Mouse (Mus musculus) left cerebral cortex, adult 6 months (tissue): ENCODE data around the gene Olfr638. TPM values are rescaled to one million over a fixed set of nuclear protein-coding genes. Genes with fewer than 3 reads are reported as not detected.

Source experiments
- long read RNA-seq, 2 experiments: library from polyadenylated mRNA; unstranded; transcript quantifications; one replicate each; pipeline ENCODE4 v2.0.0; 2019 to 2020
- polyA plus RNA-seq: library from polyadenylated mRNA; unstranded; fragments of <200 nt; fragmentation: Nextera tagmentation; gene quantifications from 2 replicates; pipeline ENCODE4 v1.2.3, GENCODE M21; 2021

The Olfr638 gene
- not detected in 2 replicates for polyA plus RNA-seq
- long read RNA-seq, experiment 1: 0 reads
- long read RNA-seq, experiment 2: 0 reads

DNA sequence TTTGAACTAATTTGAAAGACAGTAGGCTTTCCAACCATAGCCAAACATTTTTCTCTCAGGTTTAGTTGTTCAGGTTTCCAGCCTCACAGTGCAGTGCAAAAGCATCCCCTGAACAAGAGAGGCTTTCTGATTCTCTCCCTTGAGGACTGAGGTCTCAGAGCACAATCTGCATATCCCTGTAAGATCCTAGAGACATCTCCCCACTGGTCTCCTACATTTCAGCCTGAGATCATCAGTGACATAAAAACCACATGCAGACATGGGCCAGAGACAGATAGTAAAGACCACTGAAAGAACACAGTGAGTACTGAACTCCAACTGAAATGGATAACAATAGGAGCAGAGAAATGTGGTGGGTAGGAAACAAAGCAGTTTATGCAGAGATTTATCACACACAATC, at the start of gene Olfr638:
Olfr638 (plus strand) TSS at position 301 of the 400 bp plus-strand sequence.

DNA sequence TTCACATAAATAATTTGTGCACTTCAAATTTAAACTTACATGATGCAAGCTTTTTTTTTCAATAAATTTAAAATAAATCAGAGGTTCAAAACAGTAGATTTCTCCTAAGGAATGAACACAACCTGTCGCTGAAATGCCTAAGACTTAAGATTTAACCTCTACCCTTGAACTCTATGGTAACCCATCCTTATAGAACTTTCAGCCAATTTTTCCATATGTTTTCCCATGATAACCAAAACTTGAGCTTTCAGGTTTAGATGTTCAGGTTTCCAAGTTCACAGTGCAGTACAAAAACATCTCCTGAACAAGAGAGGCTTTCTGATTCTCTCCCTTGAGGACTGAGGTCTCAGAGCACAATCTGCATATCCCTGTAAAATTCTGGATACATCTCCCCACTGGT, 27.7 kb upstream of the Olfr638 start, which contains the start of gene Olfr635:
Olfr635 (plus strand) TSS at position 301 of the 400 bp plus-strand sequence.

DNA sequence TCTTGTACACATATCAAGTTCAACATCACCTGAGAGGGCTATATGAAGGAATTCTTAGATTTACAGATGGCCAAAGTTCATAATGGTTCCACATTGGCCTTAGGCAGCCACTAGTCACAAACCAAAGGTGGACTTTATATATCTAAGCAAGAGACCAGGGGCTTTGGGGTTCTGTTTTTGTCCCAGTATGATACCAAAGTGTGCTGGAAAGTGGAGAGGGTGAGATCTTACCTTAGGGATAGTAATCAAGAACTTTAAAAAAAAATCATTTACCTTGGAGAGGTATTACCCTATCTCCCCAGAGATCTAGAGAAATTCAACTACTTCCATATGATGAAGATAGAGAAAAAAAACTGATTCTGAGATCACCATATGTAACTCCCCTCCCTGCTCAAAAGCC, 18.7 kb downstream of the Olfr638 start, which contains the start of gene Olfr639:
Olfr639 (minus strand) TSS at position 101 of the 400 bp plus-strand sequence.

DNA sequence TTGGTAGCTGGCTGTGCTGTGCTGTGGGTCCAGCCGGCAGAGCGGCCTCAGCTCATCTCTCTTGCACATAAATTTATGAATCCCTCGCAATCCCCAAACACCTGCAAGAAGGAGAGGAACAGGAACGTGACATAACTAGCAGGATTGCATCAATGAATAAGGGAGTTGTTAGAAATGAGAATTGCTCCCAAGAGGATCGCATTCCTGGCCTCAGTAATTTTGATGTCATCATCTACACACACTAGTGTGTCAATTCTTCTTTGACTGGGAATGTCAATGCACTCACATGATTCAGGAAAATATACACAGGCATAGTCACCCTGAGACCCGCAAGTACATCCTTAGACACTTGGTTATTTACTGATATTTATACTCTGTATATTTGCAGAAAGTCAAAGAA, 26.9 kb downstream of the Olfr638 start, which contains the start of gene Olfr640:
Olfr640 (minus strand) TSS at position 101 of the 400 bp plus-strand sequence.

DNA sequence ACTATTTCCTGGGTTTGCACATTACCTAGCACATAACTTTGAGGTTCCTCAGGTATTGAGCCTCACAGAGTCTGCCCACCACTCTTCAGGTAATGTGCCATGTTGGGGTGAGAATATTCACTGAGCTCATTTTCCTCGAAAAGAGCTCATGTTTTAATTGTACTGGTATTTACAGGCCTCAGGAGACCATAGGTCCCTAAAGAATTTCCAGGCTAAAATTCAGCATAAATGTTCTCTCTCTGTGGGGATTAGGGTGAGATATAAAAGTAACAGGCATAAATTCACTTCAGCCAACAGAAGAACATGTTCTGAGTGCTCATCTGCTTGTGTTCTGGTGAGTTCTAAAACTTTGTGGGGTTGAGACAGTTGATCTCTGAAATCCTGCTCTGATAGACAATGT, 36.6 kb downstream of the Olfr638 start, which contains the start of gene Olfr641:
Olfr641 (plus strand) TSS at position 301 of the 400 bp plus-strand sequence.

DNA sequence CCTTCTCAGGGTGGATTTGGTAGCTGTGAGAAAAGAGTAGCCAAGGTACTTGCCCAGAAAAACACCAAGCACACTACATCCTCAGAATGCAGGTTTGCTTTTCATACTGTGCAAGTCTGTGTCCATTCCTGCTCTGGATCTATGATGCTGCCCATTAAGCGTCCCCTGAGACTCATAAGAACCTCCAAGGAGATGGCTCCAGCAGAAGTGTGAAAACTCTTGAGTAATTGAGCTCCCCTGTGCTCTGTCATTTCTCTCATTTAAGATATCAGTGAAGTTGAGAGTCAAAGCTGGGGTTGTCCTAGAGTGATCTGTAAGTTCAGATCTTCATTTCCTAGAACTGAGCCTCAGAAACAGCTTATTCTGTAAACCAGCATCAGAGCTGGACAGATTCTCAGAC, 54.0 kb downstream of the Olfr638 start, which contains the start of gene Olfr642:
Olfr642 (minus strand) TSS at position 101 of the 400 bp plus-strand sequence.

Other genes starting within 250 kb of the Olfr638 start
- gene Olfr630, start 241.4 kb upstream of the Olfr638 start, polyA plus RNA-seq: not detected in 2 replicates
- not detected in 2 replicates for gene Olfr69, start 227.2 kb upstream of the Olfr638 start, polyA plus RNA-seq
- gene Olfr68, start 219.0 kb upstream of the Olfr638 start, polyA plus RNA-seq: not detected in 2 replicates
- not detected in 2 replicates for gene Olfr67, start 206.9 kb upstream of the Olfr638 start, polyA plus RNA-seq
- 3.2 and 6.0 TPM in 2 replicates for gene Hbb-bt, start 184.8 kb upstream of the Olfr638 start, polyA plus RNA-seq
- gene Hbb-bs, start 170.7 kb upstream of the Olfr638 start, polyA plus RNA-seq: 18.9 and 25.8 TPM in 2 replicates
- gene Hbb-bh2, start 158.2 kb upstream of the Olfr638 start, polyA plus RNA-seq: not detected in 2 replicates
- not detected in 2 replicates for gene Hbb-bh1, start 155.6 kb upstream of the Olfr638 start, polyA plus RNA-seq
- gene Hbb-y, start 145.5 kb upstream of the Olfr638 start, polyA plus RNA-seq: 0.20 TPM in 1 of 2 replicates, not detected in the other
- gene Olfr66, start 112.5 kb upstream of the Olfr638 start, polyA plus RNA-seq: not detected in 2 replicates
- not detected in 2 replicates for gene Olfr64, start 104.3 kb upstream of the Olfr638 start, polyA plus RNA-seq
- not detected in 2 replicates for gene Olfr65, start 95.3 kb upstream of the Olfr638 start, polyA plus RNA-seq
- gene Olfr631, start 69.9 kb upstream of the Olfr638 start, polyA plus RNA-seq: not detected in 2 replicates
- not detected in 2 replicates for gene Olfr632, start 64.4 kb upstream of the Olfr638 start, polyA plus RNA-seq
- gene Olfr633, start 54.3 kb upstream of the Olfr638 start, polyA plus RNA-seq: not detected in 2 replicates
- gene Olfr635, start 27.6 kb upstream of the Olfr638 start, polyA plus RNA-seq: 0.01 TPM in 1 of 2 replicates, not detected in the other
- 0.01 TPM in 1 of 2 replicates, not detected in the other for gene Olfr639, start 18.6 kb downstream of the Olfr638 start, polyA plus RNA-seq
- not detected in 2 replicates for gene Olfr640, start 26.8 kb downstream of the Olfr638 start, polyA plus RNA-seq
- not detected in 2 replicates for gene Olfr641, start 36.7 kb downstream of the Olfr638 start, polyA plus RNA-seq
- not detected in 2 replicates for gene Olfr642, start 53.9 kb downstream of the Olfr638 start, polyA plus RNA-seq
- not detected in 2 replicates for gene 4930516K23Rik, start 62.7 kb downstream of the Olfr638 start, polyA plus RNA-seq
- not detected in 2 replicates for gene Olfr644, start 73.1 kb downstream of the Olfr638 start, polyA plus RNA-seq
- not detected in 2 replicates for gene Olfr645, start 86.7 kb downstream of the Olfr638 start, polyA plus RNA-seq
- gene Olfr646, start 106.1 kb downstream of the Olfr638 start, polyA plus RNA-seq: not detected in 2 replicates
- not detected in 2 replicates for gene Ubqln5, start 131.1 kb downstream of the Olfr638 start, polyA plus RNA-seq
- not detected in 2 replicates for gene Olfr643, start 138.7 kb downstream of the Olfr638 start, polyA plus RNA-seq
- not detected in 2 replicates for gene Ubqln3, start 144.5 kb downstream of the Olfr638 start, polyA plus RNA-seq
- not detected in 2 replicates for gene Ubqlnl, start 151.8 kb downstream of the Olfr638 start, polyA plus RNA-seq
- not detected in 2 replicates for gene Olfm5, start 166.1 kb downstream of the Olfr638 start, polyA plus RNA-seq
- gene Olfr648, start 184.6 kb downstream of the Olfr638 start, polyA plus RNA-seq: 0.04 and 0.09 TPM in 2 replicates
- gene Olfr649, start 197.2 kb downstream of the Olfr638 start, polyA plus RNA-seq: not detected in 2 replicates
- gene Trim6, start 220.0 kb downstream of the Olfr638 start, polyA plus RNA-seq: 0.05 and 0.09 TPM in 2 replicates
- gene Trim34a, start 245.7 kb downstream of the Olfr638 start, polyA plus RNA-seq: 0.80 and 1.7 TPM in 2 replicates